Mouse (Mus musculus) spleen, adult 2 months (tissue): ENCODE data around the gene Tmem109.

Experiments used
- CTCF ChIP-seq: fragments of 200-500 bp; IDR thresholded peaks from 2 replicates; pipeline ENCODE4 v1.5.1; 2011; ENCODE audit warnings: mild to moderate bottlenecking, inconsistent platforms; ENCODE audit not compliant: insufficient read depth, insufficient read length, insufficient replicate concordance; ENCODE audit errors: extremely low read depth
- POLR2A ChIP-seq: fragments of 200-500 bp; IDR thresholded peaks from 2 replicates; pipeline ENCODE4 v1.6.1; 2011; ENCODE audit warnings: low read depth, low read length, inconsistent platforms

DNA sequence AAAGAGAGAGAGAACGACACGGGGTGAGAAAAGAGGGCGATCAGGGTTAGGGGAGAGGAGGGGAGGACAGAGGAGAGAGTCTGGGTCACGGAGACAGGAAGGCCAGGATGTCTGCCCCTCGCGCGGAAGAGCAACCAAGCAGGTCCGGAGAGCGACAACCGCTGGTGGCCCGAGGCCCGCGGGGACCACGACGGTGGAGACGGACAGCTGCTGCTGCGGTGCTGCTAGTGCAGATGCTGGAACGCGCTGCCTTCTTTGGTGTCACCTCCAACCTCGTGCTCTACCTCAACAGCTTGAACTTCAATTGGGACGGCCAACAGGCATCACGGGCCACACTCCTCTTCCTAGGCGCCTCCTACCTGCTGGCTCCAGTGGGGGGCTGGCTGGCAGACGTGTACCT lies 38.9 kb downstream of the Tmem109 start:
- TF ChIP-seq CTCF (no peak), POLR2A (no peak)
